Mouse (Mus musculus): ENCODE measurements around the gene Mcidas. TPM values are rescaled to one million over a fixed set of nuclear protein-coding genes. Genes with fewer than 3 reads are reported as not detected.

Gene Mcidas
- total RNA-seq, 2 experiments from 2014 or later = not detected

- DNase-seq = no peak
- intact Hi-C loops (cut with DNase I) = loop anchor here (5.0 kb wide), 1 partner anchor 220 kb away; no protein-coding TSS in a partner anchor
- no peak overlapping the region for H3K4me3 ChIP-seq
- no peak for TF ChIP-seq CTCF (IDR thresholded peaks at IDR 0.05)
- H3K27ac ChIP-seq = no peak overlapping the region
Measured at GRCm38 (mm10) chr13:113047647-113048046, 54.0 kb downstream of the Mcidas start.

Small RNAs within 50 kb of the gene (microRNA-seq; reads per million reads assigned to microRNA genes)
- gene Mir449a = 4.3 reads per million
- gene Mir449b = not detected
- not detected for gene Mir449c

Other genes starting within 250 kb of the Mcidas start
- 10 to 100 TPM; 35.6 to 49.4 TPM for gene Plpp1, start 193.1 kb upstream of the Mcidas start, total RNA-seq (2021)
- 10 to 100 TPM; 29.5 to 31.1 TPM for gene Mtrex, start 66.4 kb upstream of the Mcidas start, total RNA-seq (2021)
- gene Dhx29, start 66.4 kb upstream of the Mcidas start, total RNA-seq (2021) = 10 to 100 TPM; 13.4 to 16.0 TPM
- gene Ccno, start 6.0 kb upstream of the Mcidas start, total RNA-seq (2021) = not detected
- gene Cdc20b, start 41.3 kb downstream of the Mcidas start, total RNA-seq (2021) = not detected
- 10 to 100 TPM in 1 of 2 experiments, 1 to 10 TPM in 1; 5.5 to 10.6 TPM for gene Gpx8, start 52.6 kb downstream of the Mcidas start, total RNA-seq (2021)
- gene Gzma, start 107.1 kb downstream of the Mcidas start, total RNA-seq (2021) = not detected
- gene Esm1, start 215.8 kb downstream of the Mcidas start, total RNA-seq (2021) = under 1 TPM; 0.25 to 0.38 TPM
- not detected for gene Gzmk, start 232.1 kb downstream of the Mcidas start, total RNA-seq (2021)

Data from gastrocnemius, adult 2 months (tissue).